Mouse (Mus musculus) ES-CJ7 (cell line): ENCODE data around the gene Bard1.

Source experiments
- DNase-seq: peaks from one replicate; pipeline ENCODE4 v3.0.0; 2011; ENCODE audit warnings: low read depth, low spot score

Gene Bard1

DNA sequence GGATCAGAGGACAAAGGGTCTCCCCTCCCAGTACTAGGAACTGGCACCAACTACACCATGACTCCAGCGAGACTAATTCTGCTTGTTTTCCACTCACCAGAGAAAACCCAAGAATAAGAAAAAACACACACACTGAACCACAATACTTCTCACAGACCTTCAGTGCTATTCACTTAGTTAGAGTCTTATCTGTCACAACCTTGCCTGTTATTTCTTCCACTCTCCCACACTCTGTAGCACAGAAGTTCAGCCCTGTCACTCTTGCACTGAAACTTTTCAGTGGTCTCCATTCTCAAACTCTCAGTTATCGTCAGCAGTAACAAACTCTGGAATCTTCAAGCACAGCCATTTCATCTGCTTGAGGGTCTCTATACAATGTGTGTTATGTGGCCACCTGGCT is 50.2 kb downstream of the Bard1 start:
- no peak for DNase-seq

DNA sequence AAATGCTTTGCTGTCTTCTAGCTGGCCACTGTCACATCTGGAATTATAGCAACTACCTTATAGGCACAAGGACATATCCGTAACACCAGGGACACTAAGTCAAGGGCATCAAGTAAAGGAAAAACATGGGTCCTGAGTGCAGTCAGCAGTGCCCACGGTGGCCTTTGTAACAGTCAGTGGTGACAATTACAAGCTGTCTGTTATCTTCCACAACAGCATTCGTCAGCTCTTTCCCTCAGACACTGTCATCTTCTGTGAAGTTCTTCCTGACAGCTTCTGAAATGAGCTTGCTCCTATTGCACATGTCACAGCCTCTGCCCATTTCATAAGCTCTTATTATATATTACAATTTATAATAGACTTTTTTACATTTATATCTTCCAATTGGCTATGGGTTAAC is 50.7 kb downstream of the Bard1 start:
- DNase-seq, result no peak

DNA sequence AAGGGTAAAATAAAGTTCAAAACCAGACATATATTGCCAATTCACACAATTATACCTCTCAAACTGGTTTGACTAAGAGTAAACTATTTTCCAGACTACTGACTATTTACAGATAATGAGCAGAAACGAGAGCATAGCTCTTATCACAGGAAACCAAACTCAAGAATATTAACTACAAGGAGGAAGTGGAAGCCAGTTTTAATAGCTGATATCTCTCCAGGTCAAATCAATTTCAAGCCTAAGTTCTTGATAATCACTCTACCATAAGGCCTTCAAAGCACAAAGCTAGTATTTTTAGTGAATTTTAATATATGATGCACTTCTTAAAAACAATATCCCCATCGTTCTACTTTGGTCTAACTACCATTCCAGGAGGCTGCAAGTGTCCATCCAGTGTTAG is 57.8 kb downstream of the Bard1 start:
- DNase-seq, result no peak

DNA sequence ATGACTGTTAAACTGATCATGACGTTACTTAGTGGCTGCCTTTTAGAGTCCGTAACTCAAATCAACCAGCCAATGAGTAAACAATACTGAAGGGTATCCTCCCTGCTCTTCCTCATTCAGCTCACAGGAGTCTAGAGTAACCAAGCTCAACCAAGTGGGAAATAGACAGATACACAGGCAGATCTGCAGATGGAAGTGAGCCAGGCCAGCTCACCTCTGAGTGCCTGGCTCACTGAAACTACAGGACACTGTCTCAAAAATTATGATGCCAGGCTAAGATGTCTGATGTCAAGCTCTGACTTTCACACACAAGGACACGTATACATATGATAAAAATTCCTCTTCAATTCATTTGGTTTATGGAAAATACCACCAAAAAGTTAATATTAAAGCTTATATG is 59.0 kb downstream of the Bard1 start:
- DNase-seq, result no peak

DNA sequence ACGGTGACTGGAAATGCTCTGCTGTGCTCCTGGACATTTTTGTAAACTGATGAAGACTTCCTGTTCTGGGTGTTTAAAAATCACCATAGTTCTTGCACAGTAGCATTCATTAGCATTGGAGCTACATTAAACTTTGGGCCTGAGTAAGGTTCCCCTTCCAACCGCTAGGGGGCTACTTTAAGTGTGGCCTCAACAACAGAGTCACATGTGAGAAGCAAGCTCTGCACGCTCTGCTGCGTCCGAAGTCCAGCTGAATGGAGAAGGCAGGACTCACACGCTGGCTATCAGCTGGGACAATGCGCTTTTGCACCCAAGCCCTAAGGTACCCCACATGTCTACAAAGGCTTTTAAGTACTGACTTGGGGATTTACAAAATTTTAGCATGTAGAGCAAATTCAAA is 65.9 kb downstream of the Bard1 start:
- DNase-seq, result peak; percentile 87

DNA sequence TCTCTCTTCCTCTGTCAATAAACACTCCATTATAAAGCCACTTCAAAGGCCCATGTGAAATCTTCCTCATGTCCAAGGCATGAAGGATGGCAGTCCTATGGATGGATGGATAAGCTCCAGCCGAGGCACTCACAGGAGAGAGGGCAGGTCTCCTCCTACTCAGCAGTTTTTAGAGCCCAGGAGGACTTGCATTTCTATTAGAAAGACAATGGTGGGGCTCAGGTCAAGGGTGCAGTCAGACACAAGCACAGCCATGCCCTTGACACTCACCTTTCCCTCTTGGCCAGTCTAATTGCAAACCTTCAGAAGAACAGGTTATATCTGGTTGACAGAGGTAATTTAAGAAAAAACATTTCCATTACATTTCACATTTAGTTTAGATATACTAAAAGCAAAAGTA is 67.4 kb downstream of the Bard1 start:
- peak; percentile 97 for DNase-seq

DNA sequence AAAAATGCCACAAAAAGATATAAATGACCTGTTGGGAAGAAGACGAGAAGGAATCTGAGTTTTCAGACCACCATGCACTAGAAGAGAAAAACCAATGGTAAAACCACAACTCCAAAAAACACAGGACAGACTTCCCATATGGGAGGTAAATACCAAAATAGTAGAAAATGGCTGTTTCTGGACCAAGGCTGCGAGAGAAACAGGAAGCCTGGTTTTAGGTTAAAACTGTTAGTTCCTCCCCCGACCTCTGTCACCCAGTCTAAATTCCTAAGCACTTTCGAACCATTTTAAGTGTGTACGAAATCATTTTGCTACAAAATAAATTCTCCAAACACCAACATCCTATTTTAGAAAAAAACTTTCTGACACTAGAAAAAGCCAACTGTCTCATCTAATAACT is 80.2 kb downstream of the Bard1 start:
- no peak for DNase-seq

DNA sequence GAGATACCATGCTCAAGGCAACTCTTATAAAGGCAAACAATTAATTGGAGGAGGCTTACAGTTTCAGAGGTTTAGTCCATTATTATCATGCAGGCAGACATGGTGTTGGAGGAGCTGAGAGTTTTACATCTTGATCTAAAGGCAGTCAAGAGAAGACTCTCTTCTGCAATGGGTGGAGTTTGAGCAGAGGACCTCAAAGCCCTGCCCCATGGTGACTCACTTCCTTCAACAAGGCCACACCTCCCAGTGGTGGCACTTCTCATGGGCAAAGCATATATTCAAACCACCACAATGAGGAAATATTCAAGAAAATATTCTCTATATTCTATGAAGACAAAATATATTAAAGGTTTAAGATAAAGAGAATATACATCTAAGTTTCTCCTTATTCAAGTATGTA is 88.6 kb downstream of the Bard1 start:
- DNase-seq, result no peak

DNA sequence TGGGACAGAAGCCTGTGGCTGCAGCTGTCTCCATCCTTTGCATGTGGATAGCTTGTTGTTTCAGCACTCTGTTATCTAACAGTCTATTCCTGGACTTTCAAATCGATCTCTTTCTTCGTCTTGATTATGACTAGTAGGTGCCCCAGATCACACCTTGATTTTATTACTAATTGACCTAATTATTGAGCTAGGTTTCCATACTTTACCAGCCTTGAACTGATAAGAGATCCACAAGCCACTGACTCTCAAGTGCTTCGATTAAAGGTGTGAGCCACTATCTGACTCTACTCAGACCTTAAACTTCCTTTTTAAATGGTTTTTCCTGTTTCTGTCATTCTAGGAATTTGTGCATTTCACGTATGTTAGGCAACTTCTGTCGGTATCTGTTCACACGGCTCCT is 96.9 kb downstream of the Bard1 start:
- no peak for DNase-seq

DNA sequence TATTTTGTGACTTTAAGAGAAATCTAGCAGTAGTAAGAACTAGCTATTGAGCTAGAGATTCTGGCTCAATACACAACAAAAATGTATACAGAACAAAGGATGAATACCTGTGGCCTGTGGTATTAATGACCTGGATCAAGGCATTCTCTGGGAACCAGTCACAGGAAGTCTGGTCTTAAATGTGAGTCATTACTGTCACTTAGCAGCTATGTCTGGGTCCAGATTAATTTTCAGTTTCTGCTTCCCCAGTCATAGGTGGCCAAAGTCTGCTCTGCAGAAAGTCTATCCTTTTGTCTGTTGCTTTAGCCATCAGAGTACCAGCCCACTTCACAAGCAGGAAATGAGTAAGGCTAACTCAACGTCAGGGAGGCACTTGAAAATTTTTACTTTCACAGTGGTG is 98.8 kb downstream of the Bard1 start:
- DNase-seq, result no peak

DNA sequence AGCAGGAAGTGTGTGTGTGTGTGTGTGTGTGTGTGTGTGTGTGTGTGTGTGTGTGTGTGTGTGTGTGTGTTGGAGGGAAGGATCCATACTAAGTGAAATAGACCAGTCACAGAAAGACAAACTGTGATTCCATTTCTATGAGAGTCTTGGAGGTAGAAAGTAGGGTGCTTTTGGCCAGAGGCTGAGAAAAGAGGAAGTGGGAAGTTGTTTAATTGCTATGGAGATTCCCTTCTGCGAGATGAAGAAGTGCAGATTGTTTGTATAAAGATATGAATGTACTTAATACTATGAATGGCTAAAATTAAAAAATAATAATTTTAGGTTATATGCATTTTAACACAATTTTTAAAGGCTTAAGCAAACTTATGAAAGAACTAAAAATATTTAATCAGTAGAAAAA is 99.2 kb downstream of the Bard1 start:
- DNase-seq, result no peak

DNA sequence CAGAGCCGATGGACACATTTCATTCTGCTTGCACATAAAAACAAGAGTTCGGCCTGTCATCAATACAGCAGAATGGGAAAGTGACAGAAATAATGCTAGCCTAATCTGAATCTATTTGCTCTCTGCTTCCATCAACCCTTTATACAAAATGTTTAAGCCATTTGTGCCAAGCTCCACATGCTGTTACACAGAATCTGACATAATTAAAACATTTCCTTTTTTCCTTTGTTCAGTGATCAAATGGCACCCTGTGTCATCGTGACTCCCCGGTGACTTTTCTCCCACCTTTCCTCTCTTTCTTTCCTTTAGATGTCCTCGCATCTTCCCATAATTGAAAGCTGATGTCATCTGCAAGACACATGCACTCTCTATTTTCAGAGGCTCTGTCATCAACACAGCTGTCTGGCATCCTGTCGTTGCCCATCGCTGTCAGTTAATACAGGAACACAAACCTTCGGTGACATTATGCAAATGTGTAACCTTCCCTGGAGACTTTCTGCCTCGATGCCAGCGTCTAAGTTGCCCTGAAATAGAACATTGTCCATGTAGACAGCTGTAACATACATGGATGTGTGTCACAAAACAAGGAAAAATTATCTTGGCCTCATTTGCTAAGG is 105.5 kb downstream of the Bard1 start:
- DNase-seq, result no peak

DNA sequence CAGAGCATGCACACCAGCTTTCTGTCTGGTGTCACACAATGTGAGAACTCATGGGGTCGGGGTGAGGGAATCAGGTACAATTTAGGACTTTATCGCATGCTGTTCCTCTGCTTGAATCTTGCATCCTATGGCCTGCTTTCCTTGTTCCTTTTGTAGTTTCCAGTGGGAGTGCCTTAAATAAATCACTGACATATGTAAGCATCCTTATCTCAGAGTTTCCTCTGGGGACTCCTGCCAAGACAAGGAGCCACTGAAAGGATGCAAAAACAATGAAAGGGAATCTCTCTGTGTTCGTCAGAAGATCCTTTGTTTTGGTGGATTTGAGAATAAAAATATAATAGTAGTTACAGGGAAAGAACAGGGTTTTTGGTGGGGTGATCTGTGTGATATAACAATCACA is 106.2 kb downstream of the Bard1 start:
- DNase-seq, result no peak
